Mouse (Mus musculus) hindbrain, postnatal 0 days (tissue): ENCODE measurements at regions not wholly inside any gene's neighbourhood (a gene's known extent, or its start where the extent isn't known, plus 50 kb on each side); places are given as distances from the start of the nearest gene placed in this dataset.

Experiments
- ATAC-seq: fragments of 200-750 bp; cut with Nextera tagmentation; 2 replicates; pipeline ENCODE4 v1.8.0; 2017; ENCODE audit warnings: mild to moderate bottlenecking, moderate TSS enrichment, moderate library complexity
- DNase-seq: peaks from one replicate; pipeline ENCODE4 v3.0.0-alpha.2; 2015; ENCODE audit warnings: low spot score
- H3K27ac ChIP-seq: fragments of 300-500 bp; sonication (generic); 2 replicates; pipeline ENCODE4 v1.5.1; 2014; ENCODE audit warnings: mild to moderate bottlenecking
- H3K27me3 ChIP-seq: fragments of 300-500 bp; sonication (generic); 2 replicates; pipeline ENCODE4 v1.6.1; 2014; ENCODE audit warnings: low read length, mixed read lengths; ENCODE audit not compliant: insufficient read depth
- H3K36me3 ChIP-seq: fragments of 300-500 bp; sonication (generic); 2 replicates; pipeline ENCODE4 v1.6.1; 2014; ENCODE audit warnings: low read length, mixed read lengths; ENCODE audit not compliant: insufficient read depth
- H3K4me1 ChIP-seq: fragments of 300-500 bp; sonication (generic); 2 replicates; pipeline ENCODE4 v1.6.1; 2014; ENCODE audit warnings: antibody characterized with exemption, low read length, mixed read lengths; ENCODE audit not compliant: insufficient read depth
- H3K4me2 ChIP-seq: fragments of 300-500 bp; sonication (generic); 2 replicates; pipeline ENCODE4 v1.6.1; 2014; ENCODE audit warnings: low read depth, mild to moderate bottlenecking, low read length, moderate library complexity, mixed read lengths
- H3K4me3 ChIP-seq: fragments of 300-500 bp; sonication (generic); 2 replicates; pipeline ENCODE4 v1.5.1; 2014; ENCODE audit warnings: low read length
- H3K9ac ChIP-seq: fragments of 300-500 bp; sonication (generic); replicated peaks from 2 replicates; pipeline ENCODE4 v1.6.1; 2014; ENCODE audit warnings: mild to moderate bottlenecking, low read length, moderate library complexity, mixed read lengths
- H3K9me3 ChIP-seq: fragments of 300-500 bp; sonication (generic); 2 replicates; pipeline ENCODE4 v1.6.1; 2016; ENCODE audit warnings: low read length, mixed read lengths
- CTCF ChIP-seq: IDR thresholded peaks from 2 replicates; pipeline ENCODE4 v1.5.1; 2016; ENCODE audit warnings: antibody characterized with exemption, control low read depth, low read depth
- WGBS: fragments of 180-500 bp; shearing (Covaris S2); extraction: QIAGEN DNeasy Blood & Tissue Kit; methylation state at CpG from one replicate; pipeline ENCODE4 v1.1.7; 2014; 5-methylcytosine and 5-hydroxymethylcytosine counted together

GRCm38 (mm10) chr12:96201855-96202254 lies 509.8 kb downstream of the Flrt2 start:
- WGBS, result 90% methylated on average over 1 of the region's 1 CpGs
- H3K9ac ChIP-seq, result no peak overlapping the region
- DNase-seq (no peak), ATAC-seq (no peak)
- H3K4me2 ChIP-seq, result no peak overlapping the region
- H3K4me3 ChIP-seq, result no peak overlapping the region
- no peak for TF ChIP-seq CTCF
- no peaks in the 10 kb centered on the region for H3K36me3 ChIP-seq
- H3K27ac ChIP-seq, result no peak overlapping the region
- no peaks in the 10 kb centered on the region for H3K27me3 ChIP-seq
- H3K4me1 ChIP-seq, result no peaks in the 10 kb centered on the region
- no peaks in the 10 kb centered on the region for H3K9me3 ChIP-seq

GRCm38 (mm10) chr12:96226446-96226845 lies 534.4 kb downstream of the Flrt2 start:
- Histone ChIP-seq H3K27ac (no peak overlapping the region), H3K27me3 (no peaks in the 10 kb centered on the region), H3K36me3 (no peaks in the 10 kb centered on the region), H3K9me3 (no peaks in the 10 kb centered on the region), H3K4me1 (no peaks in the 10 kb centered on the region), H3K9ac (no peak overlapping the region), H3K4me3 (no peak overlapping the region), H3K4me2 (no peak overlapping the region)
- no peak for DNase-seq
- no peak for ATAC-seq
- 68% methylated on average over 1 of the region's 1 CpGs for WGBS
- no peak for TF ChIP-seq CTCF

GRCm38 (mm10) chr12:96228714-96229113 lies 536.7 kb downstream of the Flrt2 start:
- H3K4me1 ChIP-seq, result no peaks in the 10 kb centered on the region
- TF ChIP-seq CTCF, result no peak
- H3K27me3 ChIP-seq, result no peaks in the 10 kb centered on the region
- no peak overlapping the region for H3K4me3 ChIP-seq
- H3K36me3 ChIP-seq, result no peaks in the 10 kb centered on the region
- no peak overlapping the region for H3K4me2 ChIP-seq
- no peak for ATAC-seq
- H3K27ac ChIP-seq, result no peak overlapping the region
- H3K9me3 ChIP-seq, result no peaks in the 10 kb centered on the region
- WGBS, result 94% methylated on average over 3 of the region's 3 CpGs
- no peak for DNase-seq
- H3K9ac ChIP-seq, result no peak overlapping the region

- no peaks in the 10 kb centered on the region for H3K9me3 ChIP-seq
- no peak overlapping the region for H3K27ac ChIP-seq
- H3K9ac ChIP-seq, result no peak overlapping the region
- H3K4me1 ChIP-seq, result no peaks in the 10 kb centered on the region
- H3K4me3 ChIP-seq, result no peak overlapping the region
- no peak for TF ChIP-seq CTCF
- WGBS, result 97% methylated on average over 1 of the region's 1 CpGs
- no peaks in the 10 kb centered on the region for H3K36me3 ChIP-seq
- no peak overlapping the region for H3K4me2 ChIP-seq
- ATAC-seq (no peak), DNase-seq (no peak)
- H3K27me3 ChIP-seq, result no peaks in the 10 kb centered on the region
Measured at GRCm38 (mm10) chr12:96235510-96235909, 543.5 kb downstream of the Flrt2 start.

- Histone ChIP-seq H3K27ac (no peak overlapping the region), H3K36me3 (no peaks in the 10 kb centered on the region), H3K9me3 (no peaks in the 10 kb centered on the region), H3K4me1 (no peaks in the 10 kb centered on the region), H3K27me3 (no peaks in the 10 kb centered on the region), H3K9ac (no peak overlapping the region), H3K4me3 (no peak overlapping the region), H3K4me2 (no peak overlapping the region)
- DNase-seq (no peak), ATAC-seq (no peak)
- no peak for TF ChIP-seq CTCF
- 80% methylated on average over 3 of the region's 3 CpGs for WGBS
Measured at GRCm38 (mm10) chr12:96235996-96236525, 544.0 kb downstream of the Flrt2 start.

- Histone ChIP-seq H3K27ac (no peak overlapping the region), H3K4me2 (no peak overlapping the region), H3K9me3 (no peaks in the 10 kb centered on the region), H3K4me3 (no peak overlapping the region), H3K9ac (no peak overlapping the region), H3K27me3 (no peaks in the 10 kb centered on the region), H3K36me3 (no peaks in the 10 kb centered on the region), H3K4me1 (no peaks in the 10 kb centered on the region)
- ATAC-seq (no peak), DNase-seq (no peak)
- TF ChIP-seq CTCF, result no peak
- WGBS, result 43% methylated on average over 2 of the region's 2 CpGs
Measured at GRCm38 (mm10) chr12:96239642-96240041, 547.6 kb downstream of the Flrt2 start.

GRCm38 (mm10) chr12:96261978-96262377 lies 570.0 kb downstream of the Flrt2 start:
- Histone ChIP-seq H3K4me1 (no peaks in the 10 kb centered on the region), H3K9me3 (no peaks in the 10 kb centered on the region), H3K9ac (no peak overlapping the region), H3K27me3 (no peaks in the 10 kb centered on the region), H3K36me3 (no peaks in the 10 kb centered on the region), H3K27ac (no peak overlapping the region), H3K4me3 (no peak overlapping the region), H3K4me2 (no peak overlapping the region)
- 79% methylated on average over 4 of the region's 4 CpGs for WGBS
- DNase-seq (no peak), ATAC-seq (no peak)
- TF ChIP-seq CTCF, result no peak
